Mouse (Mus musculus): ENCODE measurements around the gene Numa1. TPM values are rescaled to one million over a fixed set of nuclear protein-coding genes. Genes with fewer than 3 reads are reported as not detected.
A peak's percentile ranks its signal among the peaks of the same experiment; 100 is the strongest.

Numa1 gene
- polyA plus RNA-seq, 1 experiment from 2014 or later, result 20.7 TPM

- H3K4me3 ChIP-seq (ENCODE audit: low read depth, low read length), result no peak overlapping the region
- TF ChIP-seq CTCF (IDR thresholded peaks at IDR 0.05; ENCODE audit: low read depth), result no peak
- no peak for TF ChIP-seq EP300 (optimal IDR thresholded peaks at IDR 0.05)
- WGBS, result 81% methylated on average over 3 of the region's 3 CpGs
- no peak overlapping the region for H3K4me2 ChIP-seq (replicated peaks; ENCODE audit: low read depth)
- H3K27ac ChIP-seq (replicated peaks), result no peak overlapping the region
- DNase-seq (ENCODE audit: low spot score) (no peak), ATAC-seq (ENCODE audit: low FRiP score, low TSS enrichment) (no peak)
- H3K36me3 ChIP-seq (ENCODE audit: control insufficient read depth, insufficient read depth, low read length), result no peaks in the 10 kb centered on the region
- no peaks in the 10 kb centered on the region for H3K27me3 ChIP-seq (ENCODE audit: control insufficient read depth, insufficient read depth, low read length)
- H3K9me3 ChIP-seq (ENCODE audit: control insufficient read depth, low read length), result no peaks in the 10 kb centered on the region
- peaks cover 7% of the 10 kb centered on the region; the same call in 1 of the 2 replicates for H3K4me1 ChIP-seq (replicated peaks; ENCODE audit: control insufficient read depth, insufficient read depth)
- no peak overlapping the region for H3K9ac ChIP-seq (ENCODE audit: low read length)
Measured at GRCm38 (mm10) chr7:102061353-102061752, 127.4 kb downstream of the Numa1 start.

GRCm38 (mm10) chr7:102062203-102062602, 128.3 kb downstream of the Numa1 start:
- no peak overlapping the region for H3K27ac ChIP-seq (replicated peaks)
- no peak for DNase-seq (ENCODE audit: low spot score)
- no peak overlapping the region for H3K9ac ChIP-seq (ENCODE audit: low read length)
- H3K36me3 ChIP-seq (ENCODE audit: control insufficient read depth, insufficient read depth, low read length), result no peaks in the 10 kb centered on the region
- TF ChIP-seq EP300 (optimal IDR thresholded peaks at IDR 0.05), result no peak
- TF ChIP-seq CTCF (IDR thresholded peaks at IDR 0.05; ENCODE audit: low read depth), result no peak
- H3K27me3 ChIP-seq (ENCODE audit: control insufficient read depth, insufficient read depth, low read length), result no peaks in the 10 kb centered on the region
- no peak overlapping the region for H3K4me2 ChIP-seq (replicated peaks; ENCODE audit: low read depth)
- no peak for ATAC-seq (ENCODE audit: low FRiP score, low TSS enrichment)
- WGBS, result 62% methylated on average over 1 of the region's 1 CpGs
- H3K9me3 ChIP-seq (ENCODE audit: control insufficient read depth, low read length), result no peaks in the 10 kb centered on the region
- H3K4me1 ChIP-seq (replicated peaks; ENCODE audit: control insufficient read depth, insufficient read depth), result peaks cover 7% of the 10 kb centered on the region; the same call in 1 of the 2 replicates
- no peak overlapping the region for H3K4me3 ChIP-seq (ENCODE audit: low read depth, low read length)

- Histone ChIP-seq H3K9ac (ENCODE audit: low read length) (0 out of 2 replicates have a peak overlapping the region, but pooled peaks have one; percentile 8), H3K9me3 (ENCODE audit: control insufficient read depth, low read length) (no peaks in the 10 kb centered on the region), H3K4me2 (replicated peaks; ENCODE audit: low read depth) (peak overlapping the region; percentile 70), H3K36me3 (ENCODE audit: control insufficient read depth, insufficient read depth, low read length) (no peaks in the 10 kb centered on the region), H3K4me3 (ENCODE audit: low read depth, low read length) (peak overlapping the region; percentile 71; the same call in 1 of the 2 replicates), H3K27ac (replicated peaks) (no peak overlapping the region), H3K27me3 (ENCODE audit: control insufficient read depth, insufficient read depth, low read length) (no peaks in the 10 kb centered on the region), H3K4me1 (replicated peaks; ENCODE audit: control insufficient read depth, insufficient read depth) (peaks cover 7% of the 10 kb centered on the region; the same call in 1 of the 2 replicates)
- WGBS, result 68% methylated on average over 9 of the region's 9 CpGs
- no peak for DNase-seq (ENCODE audit: low spot score)
- no peak for TF ChIP-seq EP300 (optimal IDR thresholded peaks at IDR 0.05)
- TF ChIP-seq CTCF (IDR thresholded peaks at IDR 0.05; ENCODE audit: low read depth), result no peak
- ATAC-seq (ENCODE audit: low FRiP score, low TSS enrichment), result no peak
Measured at GRCm38 (mm10) chr7:102063891-102064290, 130.0 kb downstream of the Numa1 start.

Other genes with a start within 250 kb of the Numa1 start
- gene Phox2a, start 115.8 kb upstream of the Numa1 start, polyA plus RNA-seq (2015; fragmentation: Nextera tagmentation; extraction: Ambion mirVana), result 3.7 and 4.4 TPM in 2 replicates
- gene Inppl1, start 95.9 kb upstream of the Numa1 start, polyA plus RNA-seq (2015; fragmentation: Nextera tagmentation; extraction: Ambion mirVana), result 16.6 and 17.6 TPM in 2 replicates
- gene Folr2, start 76.9 kb upstream of the Numa1 start, polyA plus RNA-seq (2015; fragmentation: Nextera tagmentation; extraction: Ambion mirVana), result 1.3 and 2.0 TPM in 2 replicates
- 38.8 and 42.7 TPM in 2 replicates for gene Anapc15, start 70.4 kb upstream of the Numa1 start, polyA plus RNA-seq (2015; fragmentation: Nextera tagmentation; extraction: Ambion mirVana)
- gene Folr1, start 63.3 kb upstream of the Numa1 start, polyA plus RNA-seq (2015; fragmentation: Nextera tagmentation; extraction: Ambion mirVana), result 3.2 and 4.0 TPM in 2 replicates
- gene Lamtor1, start 28.2 kb upstream of the Numa1 start, polyA plus RNA-seq (2015; fragmentation: Nextera tagmentation; extraction: Ambion mirVana), result 119 and 122 TPM in 2 replicates
- 0.15 TPM in 1 of 2 replicates, not detected in the other for gene Tomt, start 27.8 kb upstream of the Numa1 start, polyA plus RNA-seq (2015; fragmentation: Nextera tagmentation; extraction: Ambion mirVana)
- gene Lrrc51, start 216 bp upstream of the Numa1 start, polyA plus RNA-seq (2015; fragmentation: Nextera tagmentation; extraction: Ambion mirVana), result 6.8 and 7.0 TPM in 2 replicates
- gene Il18bp, start 84.6 kb downstream of the Numa1 start, polyA plus RNA-seq (2015; fragmentation: Nextera tagmentation; extraction: Ambion mirVana), result 0.99 and 1.2 TPM in 2 replicates
- 18.0 and 18.7 TPM in 2 replicates for gene Rnf121, start 131.4 kb downstream of the Numa1 start, polyA plus RNA-seq (2015; fragmentation: Nextera tagmentation; extraction: Ambion mirVana)
- gene Xndc1, start 131.4 kb downstream of the Numa1 start, polyA plus RNA-seq (2015; fragmentation: Nextera tagmentation; extraction: Ambion mirVana), result 7.8 and 8.9 TPM in 2 replicates
- gene Xntrpc, start 131.6 kb downstream of the Numa1 start, polyA plus RNA-seq (2015; fragmentation: Nextera tagmentation; extraction: Ambion mirVana), result 0.25 and 0.27 TPM in 2 replicates
- gene Trpc2, start 149.0 kb downstream of the Numa1 start, polyA plus RNA-seq (2015; fragmentation: Nextera tagmentation; extraction: Ambion mirVana), result 0.11 TPM in 1 of 2 replicates, not detected in the other
- gene Art1, start 167.6 kb downstream of the Numa1 start, polyA plus RNA-seq (2015; fragmentation: Nextera tagmentation; extraction: Ambion mirVana), result 0.25 and 0.38 TPM in 2 replicates
- 0.21 and 0.45 TPM in 2 replicates for gene Art5, start 175.4 kb downstream of the Numa1 start, polyA plus RNA-seq (2015; fragmentation: Nextera tagmentation; extraction: Ambion mirVana)
- gene Chrna10, start 182.7 kb downstream of the Numa1 start, polyA plus RNA-seq (2015; fragmentation: Nextera tagmentation; extraction: Ambion mirVana), result 0.04 TPM in 1 of 2 replicates, not detected in the other

All from stomach, postnatal 0 days (tissue).